Mouse (Mus musculus) left cerebral cortex, adult 2 months (tissue): ENCODE data around the gene Dvl3. TPM values are rescaled to one million over a fixed set of nuclear protein-coding genes. Genes with fewer than 3 reads are reported as not detected.
A peak's percentile ranks its signal among the peaks of the same experiment; 100 is the strongest.
"Not testable (repeated sequence)": the region's sequence is repeated elsewhere in the genome, so short reads cannot be mapped to it uniquely, and the experiment has no call there.

Experiments
- DNase-seq, 2 experiments: peaks; one replicate each; pipeline ENCODE4 v3.0.0; 2021 to 2022; ENCODE audit warnings: low spot score in 2 of 2, mixed read lengths in 1 of 2; ENCODE audit errors: extremely low spot score in 1 of 2
- H3K27ac ChIP-seq: fragments of 200-600 bp; 2 replicates; pipeline ENCODE4 v1.8.1; 2022
- H3K4me3 ChIP-seq: fragments of 200-600 bp; 2 replicates; pipeline ENCODE4 v1.8.1; 2022
- CTCF ChIP-seq: fragments of 200-600 bp; IDR thresholded peaks from 2 replicates; pipeline ENCODE4 v1.8.1; 2022; ENCODE audit warnings: antibody characterized with exemption, mild to moderate bottlenecking, moderate library complexity
- intact Hi-C: fragments of 180-260 bp; cut with DNase I; formaldehyde crosslinking; loops from one replicate; pipeline ENCODE4 v1.15.1; 2025
- total RNA-seq, 2 experiments: library from RNA; stranded (reverse); gene quantifications; 2 replicates each; pipeline ENCODE4 v1.2.3; 2021

Dvl3 gene
- total RNA-seq, 2 experiments from 2014 or later = 64.7 to 70.1 TPM

DNA sequence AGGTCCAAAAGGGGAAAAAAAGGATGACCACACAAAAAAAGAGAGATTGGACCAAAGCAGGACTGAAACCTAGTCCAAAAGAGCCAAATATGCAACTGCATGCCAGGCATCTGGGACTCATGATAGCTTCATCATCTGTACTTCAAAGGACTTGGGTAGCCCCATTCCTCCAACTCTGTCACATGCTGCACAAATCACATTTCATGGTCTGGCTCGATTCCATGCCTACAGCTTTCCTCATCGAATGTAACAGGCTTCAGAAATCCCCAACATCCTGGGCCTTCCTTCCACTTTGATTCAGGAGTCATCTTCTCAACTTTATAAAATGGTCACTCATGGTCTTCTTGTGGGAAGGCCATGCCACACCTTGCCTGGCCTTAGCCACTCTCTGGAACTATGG, 35.0 kb upstream of the Dvl3 start:
- H3K27ac ChIP-seq = no peak overlapping the region
- no peak for DNase-seq
- intact Hi-C loops = loop anchor here (5.0 to 10.0 kb wide), 3 partner anchors 49 to 759 kb away; partner anchors contain the start of gene Parl
- no peak overlapping the region for H3K4me3 ChIP-seq
- TF ChIP-seq CTCF = no peak

DNA sequence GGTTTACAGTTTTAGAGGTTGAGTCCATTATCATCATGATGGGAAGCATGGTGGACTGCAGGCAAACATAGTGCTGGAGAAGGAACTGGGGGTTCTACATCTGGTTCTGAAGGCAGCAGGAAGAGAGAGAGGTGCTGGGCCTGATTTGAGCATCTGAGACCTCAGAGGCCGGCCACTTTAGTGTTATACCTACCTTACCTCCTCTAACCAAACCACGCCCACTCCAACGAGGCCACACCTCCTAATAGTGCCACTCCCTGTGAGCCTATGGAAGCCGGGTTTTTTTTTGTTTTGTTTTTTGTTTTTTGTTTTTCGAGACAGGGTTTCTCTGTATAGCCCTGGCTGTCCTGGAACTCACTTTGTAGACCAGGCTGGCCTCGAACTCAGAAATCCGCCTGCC, 33.1 kb upstream of the Dvl3 start:
- H3K4me3 ChIP-seq, H3K27ac ChIP-seq, DNase-seq: not testable (repeated sequence)
- intact Hi-C loops = loop anchor here (5.0 to 10.0 kb wide), 3 partner anchors 51 to 761 kb away; partner anchors contain the start of gene Parl

DNA sequence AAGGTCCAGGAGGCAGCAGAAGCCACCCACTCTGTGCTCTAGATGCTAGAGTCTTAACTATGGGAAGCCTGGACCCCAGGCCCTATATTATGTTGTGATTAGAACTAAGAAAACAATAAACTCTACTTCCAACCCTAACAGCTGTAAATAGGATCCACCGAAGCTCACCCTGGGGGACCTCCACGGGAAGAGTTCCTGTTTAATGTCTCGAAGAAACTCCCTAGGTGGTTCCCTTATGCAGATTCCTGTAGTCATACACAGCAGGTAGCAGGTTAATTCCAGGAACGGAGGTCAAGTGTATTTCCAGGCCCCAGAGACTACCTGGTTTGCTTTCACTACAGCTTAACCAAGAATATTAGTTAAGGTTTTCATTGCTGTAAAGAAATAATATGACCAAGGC, 31.7 kb upstream of the Dvl3 start:
- Histone ChIP-seq H3K27ac (no peak overlapping the region), H3K4me3 (no peak overlapping the region)
- DNase-seq = no peak
- TF ChIP-seq CTCF = no peak
- intact Hi-C loops = loop anchor here (10.0 kb wide), 1 partner anchor 180 kb away; the partner anchor contains the start of gene Parl

DNA sequence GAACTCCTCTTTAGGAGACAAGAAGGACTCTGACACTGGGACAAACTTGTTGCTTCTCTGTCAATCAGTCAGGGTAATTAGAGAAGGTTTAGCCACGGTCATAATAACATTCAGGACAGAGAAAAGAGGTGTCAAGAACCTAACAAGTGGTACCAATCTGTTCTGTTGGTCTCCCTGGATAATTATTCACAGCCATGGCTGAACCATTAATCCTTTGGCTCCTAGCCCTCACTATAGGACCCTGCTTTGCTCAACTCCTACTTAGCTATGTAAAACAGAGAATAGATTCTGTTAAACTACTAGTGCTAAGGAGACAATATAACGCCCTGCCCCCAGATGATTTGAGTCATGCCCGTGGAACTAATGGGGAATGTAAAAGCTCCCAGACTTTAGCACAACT, 30.7 kb upstream of the Dvl3 start:
- no peak for DNase-seq
- Histone ChIP-seq H3K4me3 (no peak overlapping the region), H3K27ac (no peak overlapping the region)
- no peak for TF ChIP-seq CTCF
- intact Hi-C loops = loop anchor here (10.0 kb wide), 1 partner anchor 181 kb away; the partner anchor contains the start of gene Parl

DNA sequence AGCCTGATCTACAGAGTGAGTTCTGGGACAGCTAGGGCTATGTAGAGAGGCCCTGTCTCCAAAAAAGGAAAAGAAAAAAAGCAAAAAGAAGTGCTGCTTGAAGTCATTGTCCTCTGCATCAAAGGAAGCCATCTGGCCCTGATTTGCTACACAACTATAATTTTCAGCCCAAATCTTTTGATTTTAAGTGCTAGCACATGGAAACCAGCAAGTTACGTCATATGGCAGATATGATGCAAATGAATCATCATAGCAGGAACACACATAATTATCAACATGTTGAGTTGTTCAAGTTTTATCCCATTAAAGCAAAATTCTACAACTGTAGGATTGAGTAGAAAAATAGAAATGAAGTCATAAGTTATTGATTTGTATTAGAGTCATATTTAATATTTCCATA, 28.6 kb upstream of the Dvl3 start:
- no peak for TF ChIP-seq CTCF
- no peak overlapping the region for H3K4me3 ChIP-seq
- intact Hi-C loops = loop anchor here (10.0 kb wide), 1 partner anchor 183 kb away; the partner anchor contains the start of gene Parl
- no peak for DNase-seq
- H3K27ac ChIP-seq = no peak overlapping the region

DNA sequence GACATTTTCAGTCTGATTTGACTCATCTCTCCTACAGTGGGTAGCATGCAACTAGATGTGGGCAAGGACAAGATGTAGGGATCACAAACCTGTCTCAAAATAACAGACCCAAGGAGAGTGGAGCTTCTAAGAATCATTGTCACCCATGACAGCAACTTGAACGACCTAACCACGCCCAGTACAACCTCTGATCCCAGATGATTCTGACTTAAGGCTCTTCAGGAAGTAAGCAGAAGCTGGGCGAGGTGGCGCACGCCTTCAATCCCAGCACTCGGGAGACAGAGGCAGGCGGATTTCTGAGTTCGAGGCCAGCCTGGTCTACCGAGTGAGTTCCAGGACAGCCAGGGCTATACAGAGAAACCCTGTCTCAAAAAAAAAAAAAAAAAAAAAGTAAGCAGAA, 28.0 kb upstream of the Dvl3 start:
- H3K4me3 ChIP-seq, H3K27ac ChIP-seq, DNase-seq: not testable (repeated sequence)
- intact Hi-C loops = loop anchor here (10.0 kb wide), 1 partner anchor 184 kb away; the partner anchor contains the start of gene Parl

DNA sequence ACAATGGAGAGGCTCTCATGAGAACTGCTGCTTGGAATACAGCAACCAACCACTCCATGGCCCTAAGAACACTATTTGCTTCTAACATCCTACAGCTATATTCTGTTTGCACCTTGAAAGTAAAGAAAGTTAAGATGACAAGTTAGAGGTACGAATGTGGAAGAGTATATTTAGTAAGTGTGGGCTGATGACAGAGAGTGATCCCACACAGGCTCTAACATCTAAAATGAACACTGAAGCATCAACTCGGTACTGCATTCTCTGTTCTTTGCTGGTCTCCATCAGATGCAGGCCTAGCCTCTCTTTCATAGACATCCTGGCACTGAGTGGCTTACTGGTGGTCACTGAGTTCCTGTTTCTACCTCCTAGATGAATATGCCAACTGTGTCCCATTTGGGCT, 27.5 kb upstream of the Dvl3 start:
- no peak for TF ChIP-seq CTCF
- Histone ChIP-seq H3K27ac (no peak overlapping the region; the same call in 1 of the 2 replicates), H3K4me3 (no peak overlapping the region)
- intact Hi-C loops = loop anchor here (10.0 kb wide), 1 partner anchor 184 kb away; the partner anchor contains the start of gene Parl
- DNase-seq = no peak

DNA sequence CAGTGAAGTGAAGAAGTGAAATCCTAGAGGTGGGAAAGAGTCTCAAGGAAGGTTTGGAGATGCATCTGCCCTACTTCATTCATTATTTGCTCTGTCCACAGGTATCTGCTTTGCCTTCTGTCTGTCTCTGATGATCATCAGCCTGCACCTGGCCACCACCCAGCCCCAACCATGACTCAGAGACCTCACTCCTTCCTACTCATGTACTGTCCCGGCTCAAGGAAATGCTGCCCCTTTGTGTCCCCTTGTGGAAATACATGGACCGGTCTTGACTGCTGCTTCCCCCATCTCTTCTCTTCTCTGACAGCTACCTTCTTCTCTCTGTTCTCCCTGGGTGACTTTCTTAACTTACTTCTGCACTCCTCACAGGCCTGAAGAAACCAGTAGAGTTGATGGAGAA, 26.2 kb upstream of the Dvl3 start:
- H3K27ac ChIP-seq = no peak overlapping the region
- no peak; the same call in none of the 2 replicates for TF ChIP-seq CTCF
- intact Hi-C loops = loop anchor here (10.0 kb wide), 1 partner anchor 704 kb away; no protein-coding TSS in a partner anchor
- no peak overlapping the region for H3K4me3 ChIP-seq
- DNase-seq = no peak

DNA sequence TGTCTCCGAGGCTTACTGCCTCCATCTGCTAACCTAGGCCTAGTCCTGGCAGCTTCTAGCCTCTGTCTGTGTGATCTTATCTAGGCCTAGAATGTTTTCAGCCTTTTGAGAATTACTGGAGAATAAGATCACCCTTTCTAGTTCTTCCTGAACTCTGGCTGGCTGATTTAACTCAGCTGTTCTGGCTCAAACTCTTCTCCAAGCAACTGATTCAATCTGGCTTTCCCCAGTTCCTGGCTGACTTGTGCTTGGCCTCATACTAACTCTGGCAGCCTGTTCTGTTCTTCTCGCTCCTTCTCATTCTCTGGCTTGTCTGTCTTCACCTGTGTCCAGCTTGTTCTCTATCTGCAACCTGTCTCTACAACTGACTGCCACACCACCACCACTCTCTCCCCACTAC, 25.5 kb upstream of the Dvl3 start:
- no peak for DNase-seq
- intact Hi-C loops = loop anchor here (10.0 kb wide), 1 partner anchor 704 kb away; no protein-coding TSS in a partner anchor
- Histone ChIP-seq H3K4me3 (no peak overlapping the region), H3K27ac (no peak overlapping the region)
- TF ChIP-seq CTCF = no peak

DNA sequence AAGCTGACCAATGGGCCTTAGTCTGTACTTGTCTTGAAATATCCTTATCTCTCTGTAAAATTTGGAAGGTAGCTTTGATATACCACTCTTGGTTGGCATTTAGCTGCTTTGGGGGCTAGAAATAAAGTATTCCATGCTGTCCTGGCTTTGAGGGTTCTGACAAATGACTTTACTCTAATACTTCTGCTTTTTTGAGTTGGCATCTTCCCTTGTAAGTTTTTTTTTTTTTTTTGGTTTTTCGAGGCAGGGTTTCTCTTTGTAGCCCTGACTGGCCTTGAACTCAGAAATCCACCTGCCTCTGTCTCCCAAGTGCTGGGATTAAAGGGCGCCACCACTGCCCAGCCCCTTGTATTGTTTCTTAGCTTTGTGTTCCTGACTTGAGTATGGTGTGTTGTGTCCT, 23.3 kb upstream of the Dvl3 start:
- Histone ChIP-seq H3K4me3 (no peak overlapping the region), H3K27ac (no peak overlapping the region)
- no peak for DNase-seq
- intact Hi-C loops = loop anchor here (10.0 kb wide), 1 partner anchor 701 kb away; no protein-coding TSS in a partner anchor
- TF ChIP-seq CTCF = no peak

DNA sequence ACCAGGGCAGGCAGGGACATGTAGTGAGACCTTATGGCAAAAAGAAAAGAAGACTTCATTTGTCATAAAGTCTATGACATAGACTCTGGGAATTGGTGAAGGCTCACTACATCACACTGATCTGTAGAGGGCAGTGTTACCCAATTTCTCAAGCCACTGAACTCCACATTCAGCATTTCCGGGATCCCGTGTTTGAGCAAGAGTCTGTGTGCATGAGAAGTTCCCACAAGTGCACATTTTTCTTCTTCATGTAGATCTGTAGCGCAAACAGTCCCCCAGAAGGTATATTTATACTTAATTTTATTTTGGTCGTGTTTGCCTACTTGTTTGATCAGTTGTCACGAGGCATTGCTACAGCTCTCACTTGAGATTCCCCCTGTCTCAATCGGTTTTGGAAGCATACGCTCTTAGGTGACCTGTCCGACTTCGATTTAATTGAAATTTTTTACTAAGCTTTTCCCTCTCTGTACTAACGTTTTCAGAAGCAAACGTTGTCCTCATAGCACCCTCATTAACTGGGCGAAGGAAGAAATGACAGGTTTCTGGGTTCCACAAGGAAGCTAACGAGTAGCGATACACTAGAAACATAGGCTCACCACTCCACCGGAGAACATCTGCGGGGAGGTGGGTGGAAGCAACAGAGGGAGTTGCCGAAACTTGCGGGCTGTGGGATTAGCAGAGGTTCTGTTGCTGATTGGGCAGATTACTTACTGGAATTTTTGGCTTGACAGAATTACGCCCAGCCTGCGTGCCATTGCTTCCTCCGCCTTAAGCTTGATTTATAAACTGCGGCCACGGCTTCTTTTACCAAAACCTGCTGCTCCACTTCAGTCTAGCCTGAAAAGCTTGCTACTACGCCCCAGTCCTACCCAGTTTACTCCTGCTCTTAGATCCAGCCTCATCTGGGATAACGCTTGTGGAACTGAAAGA, 19.8 kb upstream of the Dvl3 start:
- intact Hi-C loops = loop anchor here (1.0 to 10.0 kb wide), 3 partner anchors 125 to 698 kb away; partner anchors contain the start of gene Camk2n2
- peak; percentile 85 for TF ChIP-seq CTCF
- Histone ChIP-seq H3K4me3 (peak overlapping the region; percentile 35), H3K27ac (peak overlapping the region; percentile 22; the same call in 1 of the 2 replicates)
- peak; percentile 48 to 54 for DNase-seq
